Mouse (Mus musculus) ES-E14 (cell line): ENCODE measurements around the gene Ube2z. TPM values are rescaled to one million over a fixed set of nuclear protein-coding genes. Genes with fewer than 3 reads are reported as not detected.
A peak's percentile ranks its signal among the peaks of the same experiment; 100 is the strongest.
"Not testable (repeated sequence)": the region's sequence is repeated elsewhere in the genome, so short reads cannot be mapped to it uniquely, and the experiment has no call there.

Source experiments
- DNase-seq: peaks from one replicate; pipeline ENCODE4 v3.0.0-alpha.2; 2013; ENCODE audit warnings: low read depth, low spot score
- H3K27ac ChIP-seq: 2 replicates; pipeline ENCODE4 v1.5.1; 2012; ENCODE audit warnings: low read depth, mild to moderate bottlenecking, low read length, moderate library complexity, mixed read lengths; ENCODE audit not compliant: poor library complexity, insufficient read depth, severe bottlenecking
- H3K36me3 ChIP-seq: 2 replicates; pipeline ENCODE4 v1.6.1; 2012; ENCODE audit warnings: mild to moderate bottlenecking, low read length, moderate library complexity, mixed read lengths; ENCODE audit not compliant: control insufficient read depth, poor library complexity, insufficient read depth, severe bottlenecking
- H3K4me1 ChIP-seq, 2 experiments: fragments of 150-350 bp in 1 of 2; sonication (generic) in 1 of 2; 2 replicates each; pipeline ENCODE4 v1.6.1; 2012; ENCODE audit warnings: low read length in 2 of 2, mild to moderate bottlenecking in 1 of 2, mixed read lengths in 1 of 2; ENCODE audit not compliant: control insufficient read depth in 2 of 2, insufficient read depth in 2 of 2, poor library complexity in 1 of 2
- H3K4me3 ChIP-seq, 2 experiments: fragments of 150-350 bp in 1 of 2; sonication (generic) in 1 of 2; 2 replicates each; pipeline ENCODE4 v1.5.1; 2012; ENCODE audit warnings: low read length in 2 of 2, low read depth in 1 of 2, mild to moderate bottlenecking in 1 of 2, mixed read lengths in 1 of 2; ENCODE audit not compliant: insufficient read depth in 1 of 2, poor library complexity in 1 of 2, severe bottlenecking in 1 of 2
- H3K9ac ChIP-seq: 2 replicates; pipeline ENCODE4 v1.6.1; 2012; ENCODE audit warnings: low read depth, mild to moderate bottlenecking, low read length, mixed read lengths; ENCODE audit not compliant: poor library complexity, insufficient read depth, severe bottlenecking
- H3K9me3 ChIP-seq: fragments of 150-350 bp; sonication (generic); 2 replicates; pipeline ENCODE4 v1.6.1; 2012; ENCODE audit warnings: low read depth, mild to moderate bottlenecking, low read length; ENCODE audit not compliant: control insufficient read depth, insufficient read depth
- CHD2 ChIP-seq: IDR thresholded peaks from 2 replicates; pipeline ENCODE4 v1.6.1; 2014; ENCODE audit warnings: mild to moderate bottlenecking, low read depth, low read length, inconsistent platforms
- HCFC1 ChIP-seq: IDR thresholded peaks from 2 replicates; pipeline ENCODE4 v1.6.1; 2012; ENCODE audit warnings: low read length, inconsistent platforms, borderline replicate concordance; ENCODE audit not compliant: insufficient read depth
- MAFK ChIP-seq: IDR thresholded peaks from 2 replicates; pipeline ENCODE4 v1.6.1; 2014; ENCODE audit warnings: mild to moderate bottlenecking, low read depth, low read length, inconsistent platforms; ENCODE audit not compliant: insufficient read depth
- ZC3H11A ChIP-seq: IDR thresholded peaks from 2 replicates; pipeline ENCODE4 v1.6.1; 2012; ENCODE audit warnings: low read depth, mild to moderate bottlenecking, inconsistent platforms, low read length, borderline replicate concordance
- ZNF384 ChIP-seq: IDR thresholded peaks from 2 replicates; pipeline ENCODE4 v1.6.1; 2012; ENCODE audit warnings: low read depth, low read length, inconsistent platforms
- in situ Hi-C, 2 experiments: fragments of 600-800 bp; cut with MboI; formaldehyde crosslinking; loops; one replicate each; pipeline ENCODE4 v1.15.1; 2025; ENCODE audit warnings: low sequenced_read_pairs in 2 of 2, inconsistent platforms in 1 of 2; ENCODE audit not compliant: unreplicated experiment in 2 of 2
- total RNA-seq: library from RNA; depleted of rRNA; stranded (reverse); fragments of 300-350 nt; gene quantifications from 2 replicates; pipeline ENCODE4 v1.2.3, GENCODE M21; 2012; rRNA removed

Ube2z gene
- 42.5 and 75.9 TPM in 2 replicates for total RNA-seq

- H3K9ac ChIP-seq: peak within 1 kb of the TSS; percentile 97
- peaks cover 19% of the 10 kb centered on the region for H3K36me3 ChIP-seq
- DNase-seq: peak; percentile 83
- in situ Hi-C loops: no loop called here
- TF ChIP-seq MAFK (no peak), HCFC1 (peak; percentile 66; the same call in 1 of the 2 replicates)
- H3K4me1 ChIP-seq: no peaks in the 10 kb centered on the region; a peak in 2 of 4 replicates
- no peaks in the 10 kb centered on the region for H3K9me3 ChIP-seq
- H3K27ac ChIP-seq: peak within 1 kb of the TSS; percentile 93
- H3K4me3 ChIP-seq: peak within 1 kb of the TSS; percentile 96 to 99
Observed at GRCm38 (mm10) chr11:96065215-96065911, at the start of gene Ube2z. Gene Ube2z, minus strand, starts transcription at chr11:96065388.

- Histone ChIP-seq H3K4me3 (no peak overlapping the region), H3K27ac (peak overlapping the region; percentile 81; the same call in 1 of the 2 replicates), H3K4me1 (peaks cover 6 to 7% of the 10 kb centered on the region in 2 experiments), H3K9ac (no peak overlapping the region), H3K36me3 (no peaks in the 10 kb centered on the region), H3K9me3 (no peaks in the 10 kb centered on the region)
- DNase-seq: no peak
- no peak for TF ChIP-seq ZC3H11A
- TF ChIP-seq CHD2: no peak; the same call in 1 of the 2 replicates
- TF ChIP-seq ZNF384: no peak
- TF ChIP-seq MAFK: no peak
- TF ChIP-seq HCFC1: no peak
- in situ Hi-C loops: no loop called here
Observed at GRCm38 (mm10) chr11:96114077-96114476, 48.9 kb upstream of the Ube2z start.

- H3K4me3 ChIP-seq: peak within 1 kb of the TSS; percentile 44 to 65
- peak; percentile 82 for DNase-seq
- in situ Hi-C loops: no loop called here
- peak within 1 kb of the TSS; percentile 52; the same call in 1 of the 2 replicates for H3K9ac ChIP-seq
- peaks cover 6 to 7% of the 10 kb centered on the region in 2 experiments for H3K4me1 ChIP-seq
- H3K36me3 ChIP-seq: no peaks in the 10 kb centered on the region
- H3K27ac ChIP-seq: no peak within 1 kb of the TSS
- H3K9me3 ChIP-seq: no peaks in the 10 kb centered on the region
- TF ChIP-seq HCFC1 (peak; percentile 32; the same call in 1 of the 2 replicates), MAFK (no peak)
Observed at GRCm38 (mm10) chr11:96111751-96112150, 46.6 kb upstream of the Ube2z start, which contains the start of gene Calcoco2. Gene Calcoco2, minus strand, starts transcription at chr11:96111964.

GRCm38 (mm10) chr11:96110950-96111349 lies 45.8 kb upstream of the Ube2z start:
- H3K27ac ChIP-seq, H3K4me3 ChIP-seq, DNase-seq, H3K36me3 ChIP-seq, in situ Hi-C loops, H3K9me3 ChIP-seq, H3K9ac ChIP-seq, H3K4me1 ChIP-seq: not testable (repeated sequence)
- TF ChIP-seq ZC3H11A: peak; percentile 4; the same call in 1 of the 2 replicates

- H3K9me3 ChIP-seq: no peaks in the 10 kb centered on the region
- H3K9ac ChIP-seq: no peak overlapping the region
- H3K36me3 ChIP-seq: no peaks in the 10 kb centered on the region; the same call in 1 of the 2 replicates
- no peak overlapping the region for H3K27ac ChIP-seq
- in situ Hi-C loops: no loop called here
- H3K4me3 ChIP-seq: no peak overlapping the region
- H3K4me1 ChIP-seq: peaks cover 0 to 3% of the 10 kb centered on the region in 2 experiments; a peak in 2 of 4 replicates
- TF ChIP-seq HCFC1 (no peak), CHD2 (no peak), MAFK (no peak), ZC3H11A (no peak), ZNF384 (no peak)
- no peak for DNase-seq
Observed at GRCm38 (mm10) chr11:96108376-96108775, 43.2 kb upstream of the Ube2z start.
